Mouse (Mus musculus): ENCODE results near the gene Nr2f6. TPM values are rescaled to one million over a fixed set of nuclear protein-coding genes. Genes with fewer than 3 reads are reported as not detected.

Gene Nr2f6
- polyA plus RNA-seq (2014; fragmentation: Nextera tagmentation; extraction: Ambion mirVana) = 134 and 149 TPM in 2 replicates

GRCm38 (mm10) chr8:71381421-71381970 lies at the start of gene Nr2f6:
TSS of gene Nr2f6 (minus strand) at chr8:71381960.
- peaks cover 17% of the 10 kb centered on the region for H3K36me3 ChIP-seq (ENCODE audit: control insufficient read depth, insufficient read depth, low read length)
- ATAC-seq (ENCODE audit: low FRiP score, low TSS enrichment) = peak; percentile 72
- H3K4me1 ChIP-seq (ENCODE audit: control insufficient read depth, insufficient read depth, low read length) = peaks cover 42% of the 10 kb centered on the region
- H3K4me3 ChIP-seq (ENCODE audit: low read length) = peak within 1 kb of the TSS; percentile 96
- peak within 1 kb of the TSS; percentile 96 for H3K9ac ChIP-seq (ENCODE audit: low read depth, low read length)
- no peaks in the 10 kb centered on the region for H3K9me3 ChIP-seq (ENCODE audit: control insufficient read depth, low read length)
- under 1% methylated on average over 64 of the region's 89 CpGs for WGBS
- peak within 1 kb of the TSS; percentile 97 for H3K27ac ChIP-seq (ENCODE audit: low read depth, low read length)
- H3K4me2 ChIP-seq (replicated peaks; ENCODE audit: low read depth, low read length) = peak within 1 kb of the TSS; percentile 96
- no peaks in the 10 kb centered on the region for H3K27me3 ChIP-seq (ENCODE audit: control insufficient read depth, insufficient read depth, low read length)

GRCm38 (mm10) chr8:71422121-71422520 lies 40.4 kb upstream of the Nr2f6 start:
- no peaks in the 10 kb centered on the region for H3K9me3 ChIP-seq (ENCODE audit: control insufficient read depth, low read length)
- no peak overlapping the region for H3K9ac ChIP-seq (ENCODE audit: low read depth, low read length)
- ATAC-seq (ENCODE audit: low FRiP score, low TSS enrichment) = no peak
- no peaks in the 10 kb centered on the region for H3K4me1 ChIP-seq (ENCODE audit: control insufficient read depth, insufficient read depth, low read length)
- no peaks in the 10 kb centered on the region for H3K36me3 ChIP-seq (ENCODE audit: control insufficient read depth, insufficient read depth, low read length)
- H3K27ac ChIP-seq (ENCODE audit: low read depth, low read length) = no peak overlapping the region
- H3K4me3 ChIP-seq (ENCODE audit: low read length) = no peak overlapping the region
- no peaks in the 10 kb centered on the region for H3K27me3 ChIP-seq (ENCODE audit: control insufficient read depth, insufficient read depth, low read length)
- no peak overlapping the region for H3K4me2 ChIP-seq (replicated peaks; ENCODE audit: low read depth, low read length)

DNA sequence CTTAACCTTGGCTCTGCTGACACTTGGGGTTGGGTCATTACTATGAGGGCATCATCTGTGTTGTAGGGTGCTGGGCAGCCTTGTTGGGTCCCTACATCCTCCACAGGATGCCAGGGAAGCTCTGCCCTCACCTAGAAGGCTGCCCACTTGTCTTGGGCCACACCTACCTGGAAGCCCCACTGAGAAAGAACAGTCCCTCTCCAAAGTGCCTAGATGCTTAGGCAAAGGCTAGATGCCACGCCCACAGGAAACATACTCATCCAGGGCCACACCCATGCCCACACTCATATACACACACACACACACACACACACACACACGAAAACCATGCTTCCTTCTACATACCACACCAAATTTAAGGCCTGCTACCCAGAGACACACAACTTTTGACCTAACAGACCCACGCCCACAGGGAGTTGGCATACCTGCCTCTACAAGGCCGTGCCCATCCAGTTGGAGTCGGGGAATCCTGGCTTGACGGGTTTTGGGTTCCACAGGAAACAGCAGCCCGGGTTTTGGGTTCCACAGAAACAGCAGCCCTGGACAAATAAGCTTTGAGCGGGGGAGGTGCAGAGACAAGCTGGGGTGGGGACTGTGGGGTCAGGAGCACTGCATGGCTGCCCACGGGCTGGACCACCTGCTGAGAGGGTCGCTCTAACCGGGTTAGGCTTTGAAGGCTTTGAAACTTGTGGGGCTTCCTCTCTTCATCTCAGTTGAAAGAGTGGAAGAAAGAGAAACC lies 29.9 kb upstream of the Nr2f6 start:
- Histone ChIP-seq H3K9ac (ENCODE audit: low read depth, low read length) (no peak overlapping the region), H3K4me1 (ENCODE audit: control insufficient read depth, insufficient read depth, low read length) (peaks cover 7% of the 10 kb centered on the region), H3K4me2 (replicated peaks; ENCODE audit: low read depth, low read length) (no peak overlapping the region), H3K27me3 (ENCODE audit: control insufficient read depth, insufficient read depth, low read length) (no peaks in the 10 kb centered on the region), H3K4me3 (ENCODE audit: low read length) (no peak overlapping the region), H3K36me3 (ENCODE audit: control insufficient read depth, insufficient read depth, low read length) (peaks cover 31% of the 10 kb centered on the region), H3K9me3 (ENCODE audit: control insufficient read depth, low read length) (no peaks in the 10 kb centered on the region), H3K27ac (ENCODE audit: low read depth, low read length) (no peak overlapping the region)
- ATAC-seq (ENCODE audit: low FRiP score, low TSS enrichment) = peak; percentile 48; the same call in 1 of the 2 replicates
- WGBS = 32% methylated on average over 11 of the region's 11 CpGs

- Histone ChIP-seq H3K9me3 (ENCODE audit: control insufficient read depth, low read length) (no peaks in the 10 kb centered on the region), H3K36me3 (ENCODE audit: control insufficient read depth, insufficient read depth, low read length) (peaks cover 31% of the 10 kb centered on the region), H3K4me1 (ENCODE audit: control insufficient read depth, insufficient read depth, low read length) (peaks cover 15% of the 10 kb centered on the region), H3K27me3 (ENCODE audit: control insufficient read depth, insufficient read depth, low read length) (no peaks in the 10 kb centered on the region), H3K4me3 (ENCODE audit: low read length) (no peak overlapping the region), H3K27ac (ENCODE audit: low read depth, low read length) (no peak overlapping the region), H3K4me2 (replicated peaks; ENCODE audit: low read depth, low read length) (no peak overlapping the region), H3K9ac (ENCODE audit: low read depth, low read length) (no peak overlapping the region)
- ATAC-seq (ENCODE audit: low FRiP score, low TSS enrichment) = no peak
- WGBS = 88% methylated on average over 4 of the region's 4 CpGs
Observed at GRCm38 (mm10) chr8:71408231-71408630, 26.5 kb upstream of the Nr2f6 start.

DNA sequence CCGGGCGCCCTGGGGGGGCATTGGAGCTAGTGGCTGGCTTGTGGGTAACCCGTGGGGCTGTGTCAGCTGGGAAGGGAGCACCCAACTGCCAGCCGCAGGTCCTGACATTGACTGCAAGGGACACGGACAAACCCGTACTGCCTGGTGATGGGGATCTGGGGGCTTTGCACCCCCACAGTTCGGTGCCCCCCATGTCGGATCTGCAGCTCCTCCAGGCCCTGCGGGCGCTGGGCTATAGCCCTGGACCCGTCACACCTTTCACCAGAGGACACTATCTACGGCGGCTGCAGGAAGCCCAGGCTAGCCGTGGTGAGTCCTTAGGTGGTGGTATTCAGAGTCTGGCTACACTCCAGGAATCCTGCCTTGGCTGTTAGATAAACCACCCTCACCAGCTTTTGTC lies 25.7 kb upstream of the Nr2f6 start:
- Histone ChIP-seq H3K27ac (ENCODE audit: low read depth, low read length) (no peak overlapping the region), H3K36me3 (ENCODE audit: control insufficient read depth, insufficient read depth, low read length) (peaks cover 36% of the 10 kb centered on the region), H3K9me3 (ENCODE audit: control insufficient read depth, low read length) (no peaks in the 10 kb centered on the region), H3K27me3 (ENCODE audit: control insufficient read depth, insufficient read depth, low read length) (no peaks in the 10 kb centered on the region), H3K4me1 (ENCODE audit: control insufficient read depth, insufficient read depth, low read length) (peaks cover 15% of the 10 kb centered on the region), H3K9ac (ENCODE audit: low read depth, low read length) (peak overlapping the region; percentile 31; the same call in 1 of the 2 replicates), H3K4me3 (ENCODE audit: low read length) (no peak overlapping the region), H3K4me2 (replicated peaks; ENCODE audit: low read depth, low read length) (peak overlapping the region; percentile 94; the same call in 1 of the 2 replicates)
- ATAC-seq (ENCODE audit: low FRiP score, low TSS enrichment) = no peak
- WGBS = 96% methylated on average over 14 of the region's 14 CpGs

DNA sequence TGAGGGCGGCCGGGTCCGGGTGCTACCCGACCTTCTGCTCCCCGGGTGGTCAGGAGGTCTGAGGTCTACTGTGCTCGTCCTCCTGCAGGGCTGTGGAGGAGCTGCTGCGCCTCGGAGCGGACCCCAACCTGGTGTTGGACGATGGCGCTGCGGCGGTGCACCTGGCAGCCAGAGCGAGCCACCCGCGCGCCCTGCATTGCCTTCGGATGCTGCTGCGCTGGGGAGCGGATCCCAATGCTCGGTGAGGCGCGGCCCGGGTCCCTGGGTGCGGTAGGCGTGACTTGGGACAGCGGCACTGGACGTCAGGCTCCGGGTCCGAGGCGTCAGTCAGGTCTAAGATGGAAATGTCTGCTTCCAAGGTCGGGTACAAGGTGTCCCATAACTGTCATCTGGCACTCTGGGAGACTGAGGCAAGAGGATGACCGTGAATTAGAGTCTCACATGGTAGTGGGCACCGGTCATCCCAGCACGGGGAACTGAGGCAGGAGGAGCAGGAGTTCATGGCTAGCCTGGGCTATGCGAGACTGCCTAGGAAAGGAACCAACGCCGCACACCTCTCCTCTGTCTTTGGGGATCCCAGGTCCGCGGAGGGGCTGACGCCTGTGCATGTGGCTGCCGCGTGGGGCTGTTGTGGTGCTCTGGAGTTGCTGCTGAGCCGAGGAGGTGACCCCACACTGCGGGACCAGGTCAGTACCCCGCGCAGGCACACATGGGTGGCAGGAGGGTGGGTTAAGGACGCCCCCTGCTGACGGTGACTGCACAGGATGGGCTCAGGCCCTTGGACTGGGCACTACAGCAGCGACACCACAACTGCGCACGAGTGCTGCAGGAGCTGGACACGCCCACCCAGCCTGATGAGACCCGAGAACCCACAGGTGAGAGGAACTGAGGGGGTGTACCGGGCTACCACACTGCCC lies 24.6 kb upstream of the Nr2f6 start:
- Histone ChIP-seq H3K9ac (ENCODE audit: low read depth, low read length) (peak overlapping the region; percentile 77), H3K27ac (ENCODE audit: low read depth, low read length) (peak overlapping the region; percentile 55; the same call in 1 of the 2 replicates), H3K4me3 (ENCODE audit: low read length) (peak overlapping the region; percentile 80), H3K4me2 (replicated peaks; ENCODE audit: low read depth, low read length) (peak overlapping the region; percentile 94), H3K36me3 (ENCODE audit: control insufficient read depth, insufficient read depth, low read length) (peaks cover 36% of the 10 kb centered on the region), H3K9me3 (ENCODE audit: control insufficient read depth, low read length) (no peaks in the 10 kb centered on the region), H3K27me3 (ENCODE audit: control insufficient read depth, insufficient read depth, low read length) (no peaks in the 10 kb centered on the region), H3K4me1 (ENCODE audit: control insufficient read depth, insufficient read depth, low read length) (peaks cover 15% of the 10 kb centered on the region)
- peak; percentile 86 for ATAC-seq (ENCODE audit: low FRiP score, low TSS enrichment)
- under 1% methylated on average over 55 of the region's 55 CpGs for WGBS

DNA sequence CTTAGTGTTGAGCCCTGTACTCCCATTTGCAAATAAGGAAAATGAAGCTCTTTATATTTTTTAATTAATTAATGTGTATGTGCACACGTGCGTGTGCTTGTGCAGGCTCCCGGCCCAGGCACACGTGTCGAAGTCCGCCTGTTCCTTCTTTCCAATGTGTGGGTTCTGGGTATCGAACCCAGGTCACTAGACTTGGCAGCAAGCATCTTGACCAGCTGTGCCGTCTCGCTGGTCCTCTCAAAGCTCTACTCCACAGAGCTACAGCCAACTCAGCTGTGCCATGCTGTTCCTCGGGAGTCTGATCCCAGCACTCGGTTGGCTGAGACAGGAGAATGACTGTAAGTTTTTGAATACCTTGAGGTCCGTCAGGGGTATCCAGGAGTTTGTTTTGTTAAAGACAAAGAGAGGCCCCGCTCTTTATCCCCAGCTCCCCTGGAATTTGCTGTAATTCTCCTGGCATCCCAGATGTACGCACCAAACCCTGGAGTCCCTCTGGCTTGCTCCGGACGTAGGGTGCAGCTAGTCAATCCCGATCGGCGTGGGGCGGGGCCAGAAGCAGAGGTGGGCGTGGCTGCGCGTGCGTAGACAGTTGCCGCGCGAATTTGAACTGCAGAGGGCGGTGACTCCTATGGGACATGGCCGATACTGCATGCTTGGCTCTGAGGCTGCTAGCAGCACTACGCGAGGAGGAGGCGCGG lies 23.8 kb upstream of the Nr2f6 start, which contains the start of gene Ankle1:
Gene Ankle1 (plus strand): TSS at position 610 of the 698 bp plus-strand sequence.
- H3K27ac ChIP-seq (ENCODE audit: low read depth, low read length) = peak within 1 kb of the TSS; percentile 61
- H3K9me3 ChIP-seq (ENCODE audit: control insufficient read depth, low read length) = no peaks in the 10 kb centered on the region
- peak within 1 kb of the TSS; percentile 94 for H3K4me2 ChIP-seq (replicated peaks; ENCODE audit: low read depth, low read length)
- peak within 1 kb of the TSS; percentile 80 for H3K4me3 ChIP-seq (ENCODE audit: low read length)
- peaks cover 41% of the 10 kb centered on the region for H3K36me3 ChIP-seq (ENCODE audit: control insufficient read depth, insufficient read depth, low read length)
- peak; percentile 83 for ATAC-seq (ENCODE audit: low FRiP score, low TSS enrichment)
- 16% methylated on average over 33 of the region's 33 CpGs for WGBS
- H3K4me1 ChIP-seq (ENCODE audit: control insufficient read depth, insufficient read depth, low read length) = peaks cover 15% of the 10 kb centered on the region
- H3K9ac ChIP-seq (ENCODE audit: low read depth, low read length) = peak within 1 kb of the TSS; percentile 77
- H3K27me3 ChIP-seq (ENCODE audit: control insufficient read depth, insufficient read depth, low read length) = no peaks in the 10 kb centered on the region

DNA sequence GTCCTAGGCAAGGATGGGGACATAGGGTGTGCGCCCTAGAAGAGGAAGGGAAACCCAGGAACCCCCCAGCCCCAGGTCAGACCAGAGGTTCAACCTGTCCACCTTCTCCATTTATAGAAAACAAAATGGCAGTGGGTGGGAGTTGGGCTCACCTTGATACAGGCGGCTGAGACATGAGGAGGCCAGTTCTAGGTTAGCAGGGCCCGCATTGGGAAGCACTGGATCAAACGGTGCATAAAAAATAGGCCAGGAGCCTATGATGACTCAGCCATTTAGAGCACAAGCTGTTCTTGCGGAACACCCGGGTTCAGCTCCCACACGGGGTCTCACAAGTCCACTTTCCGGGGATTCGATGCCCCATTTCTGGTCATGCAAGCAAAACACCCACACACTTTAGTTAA lies 23.2 kb upstream of the Nr2f6 start:
- WGBS = 70% methylated on average over 9 of the region's 9 CpGs
- H3K4me3 ChIP-seq (ENCODE audit: low read length) = peak overlapping the region; percentile 80; the same call in 1 of the 2 replicates
- no peak overlapping the region for H3K27ac ChIP-seq (ENCODE audit: low read depth, low read length)
- H3K4me2 ChIP-seq (replicated peaks; ENCODE audit: low read depth, low read length) = peak overlapping the region; percentile 94; the same call in 1 of the 2 replicates
- 0 out of 2 replicates have a peak overlapping the region, but pooled peaks have one; percentile 77 for H3K9ac ChIP-seq (ENCODE audit: low read depth, low read length)
- no peaks in the 10 kb centered on the region for H3K9me3 ChIP-seq (ENCODE audit: control insufficient read depth, low read length)
- no peak for ATAC-seq (ENCODE audit: low FRiP score, low TSS enrichment)
- peaks cover 15% of the 10 kb centered on the region for H3K4me1 ChIP-seq (ENCODE audit: control insufficient read depth, insufficient read depth, low read length)
- peaks cover 42% of the 10 kb centered on the region for H3K36me3 ChIP-seq (ENCODE audit: control insufficient read depth, insufficient read depth, low read length)
- H3K27me3 ChIP-seq (ENCODE audit: control insufficient read depth, insufficient read depth, low read length) = no peaks in the 10 kb centered on the region

All from kidney, embryonic 14.5 days (tissue).